Mouse (Mus musculus): ENCODE measurements around the gene Scpep1. TPM values are rescaled to one million over a fixed set of nuclear protein-coding genes. Genes with fewer than 3 reads are reported as not detected.
A peak's percentile ranks its signal among the peaks of the same experiment; 100 is the strongest.
"Not testable (repeated sequence)": the region's sequence is repeated elsewhere in the genome, so short reads cannot be mapped to it uniquely, and the experiment has no call there.

The Scpep1 gene
- polyA plus RNA-seq, 1 experiment from 2014 or later, result 63.5 TPM

GRCm38 (mm10) chr11:88898380-88898763 is 56.9 kb downstream of the Scpep1 start:
- DNase-seq (ENCODE audit: low spot score) (no peak), ATAC-seq (replicated peaks; ENCODE audit: low FRiP score) (no peak)
- 75% methylated on average over 4 of the region's 4 CpGs for WGBS
- Histone ChIP-seq H3K4me2 (ENCODE audit: low read depth, low read length, severe bottlenecking) (no peak overlapping the region), H3K4me3 (ENCODE audit: low read depth, low read length) (no peak overlapping the region), H3K27ac (ENCODE audit: low read depth, low read length) (no peak overlapping the region), H3K9ac (ENCODE audit: low read length) (no peak overlapping the region), H3K27me3 (ENCODE audit: control insufficient read depth, insufficient read depth, low read length) (no peaks in the 10 kb centered on the region), H3K9me3 (ENCODE audit: control insufficient read depth, low read length) (no peaks in the 10 kb centered on the region), H3K36me3 (ENCODE audit: control insufficient read depth, insufficient read depth, low read length) (no peaks in the 10 kb centered on the region), H3K4me1 (replicated peaks; ENCODE audit: control insufficient read depth, insufficient read depth, low read length) (no peaks in the 10 kb centered on the region)

- Histone ChIP-seq H3K4me2 (ENCODE audit: low read depth, low read length, severe bottlenecking) (no peak overlapping the region), H3K36me3 (ENCODE audit: control insufficient read depth, insufficient read depth, low read length) (no peaks in the 10 kb centered on the region), H3K9ac (ENCODE audit: low read length) (no peak overlapping the region), H3K27ac (ENCODE audit: low read depth, low read length) (no peak overlapping the region), H3K4me1 (replicated peaks; ENCODE audit: control insufficient read depth, insufficient read depth, low read length) (no peaks in the 10 kb centered on the region), H3K4me3 (ENCODE audit: low read depth, low read length) (no peak overlapping the region), H3K9me3 (ENCODE audit: control insufficient read depth, low read length) (no peaks in the 10 kb centered on the region), H3K27me3 (ENCODE audit: control insufficient read depth, insufficient read depth, low read length) (no peaks in the 10 kb centered on the region)
- WGBS, result 53% methylated on average over 15 of the region's 15 CpGs
- ATAC-seq (replicated peaks; ENCODE audit: low FRiP score) (no peak), DNase-seq (ENCODE audit: low spot score) (peak; percentile 57)
Observed at GRCm38 (mm10) chr11:88897624-88898379, 57.5 kb downstream of the Scpep1 start.

DNA sequence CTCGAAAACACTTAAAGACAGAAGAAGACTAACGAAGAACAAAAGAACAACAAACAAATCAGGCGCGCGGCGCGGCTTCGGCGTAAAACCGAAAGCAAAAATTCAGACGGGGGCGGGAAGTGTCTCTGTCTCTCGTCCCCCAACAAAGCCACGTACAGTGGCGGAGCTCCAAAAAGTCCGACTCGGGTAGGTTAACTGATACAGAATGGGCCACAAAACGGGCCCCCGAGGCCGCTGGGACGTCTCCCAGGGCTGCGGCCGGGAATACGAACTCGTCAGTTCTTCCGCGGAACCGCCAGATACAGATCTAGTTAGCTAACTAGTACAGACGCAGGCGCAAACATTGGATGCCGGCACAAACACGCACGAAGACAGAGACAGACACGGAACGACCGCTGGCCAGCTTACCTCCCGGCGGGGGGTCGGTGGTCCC is 59.4 kb downstream of the Scpep1 start:
- H3K9me3 ChIP-seq (ENCODE audit: control insufficient read depth, low read length); H3K27me3 ChIP-seq (ENCODE audit: control insufficient read depth, insufficient read depth, low read length); ATAC-seq (replicated peaks; ENCODE audit: low FRiP score); H3K36me3 ChIP-seq (ENCODE audit: control insufficient read depth, insufficient read depth, low read length); H3K27ac ChIP-seq (ENCODE audit: low read depth, low read length); H3K9ac ChIP-seq (ENCODE audit: low read length); H3K4me1 ChIP-seq (replicated peaks; ENCODE audit: control insufficient read depth, insufficient read depth, low read length); DNase-seq (ENCODE audit: low spot score): not testable (repeated sequence)
- Histone ChIP-seq H3K4me3 (ENCODE audit: low read depth, low read length) (peak overlapping the region; percentile 17; the same call in 1 of the 2 replicates), H3K4me2 (ENCODE audit: low read depth, low read length, severe bottlenecking) (peak overlapping the region; percentile 34; the same call in 1 of the 2 replicates)
- 39% methylated on average over 20 of the region's 39 CpGs for WGBS

GRCm38 (mm10) chr11:88895235-88895634 is 60.0 kb downstream of the Scpep1 start:
- H3K9me3 ChIP-seq (ENCODE audit: control insufficient read depth, low read length); H3K4me3 ChIP-seq (ENCODE audit: low read depth, low read length); H3K27ac ChIP-seq (ENCODE audit: low read depth, low read length); ATAC-seq (replicated peaks; ENCODE audit: low FRiP score); H3K27me3 ChIP-seq (ENCODE audit: control insufficient read depth, insufficient read depth, low read length); H3K36me3 ChIP-seq (ENCODE audit: control insufficient read depth, insufficient read depth, low read length); H3K4me2 ChIP-seq (ENCODE audit: low read depth, low read length, severe bottlenecking); H3K9ac ChIP-seq (ENCODE audit: low read length); H3K4me1 ChIP-seq (replicated peaks; ENCODE audit: control insufficient read depth, insufficient read depth, low read length); DNase-seq (ENCODE audit: low spot score): not testable (repeated sequence)
- WGBS, result 44% methylated on average over 14 of the region's 20 CpGs

- not testable (repeated sequence) for H3K27ac ChIP-seq (ENCODE audit: low read depth, low read length); H3K4me3 ChIP-seq (ENCODE audit: low read depth, low read length); DNase-seq (ENCODE audit: low spot score); H3K9ac ChIP-seq (ENCODE audit: low read length); ATAC-seq (replicated peaks; ENCODE audit: low FRiP score); H3K9me3 ChIP-seq (ENCODE audit: control insufficient read depth, low read length); H3K27me3 ChIP-seq (ENCODE audit: control insufficient read depth, insufficient read depth, low read length); H3K4me2 ChIP-seq (ENCODE audit: low read depth, low read length, severe bottlenecking); H3K4me1 ChIP-seq (replicated peaks; ENCODE audit: control insufficient read depth, insufficient read depth, low read length); H3K36me3 ChIP-seq (ENCODE audit: control insufficient read depth, insufficient read depth, low read length)
- WGBS, result 95% methylated on average over 11 of the region's 14 CpGs
Observed at GRCm38 (mm10) chr11:88894279-88894678, 61.0 kb downstream of the Scpep1 start.

DNA sequence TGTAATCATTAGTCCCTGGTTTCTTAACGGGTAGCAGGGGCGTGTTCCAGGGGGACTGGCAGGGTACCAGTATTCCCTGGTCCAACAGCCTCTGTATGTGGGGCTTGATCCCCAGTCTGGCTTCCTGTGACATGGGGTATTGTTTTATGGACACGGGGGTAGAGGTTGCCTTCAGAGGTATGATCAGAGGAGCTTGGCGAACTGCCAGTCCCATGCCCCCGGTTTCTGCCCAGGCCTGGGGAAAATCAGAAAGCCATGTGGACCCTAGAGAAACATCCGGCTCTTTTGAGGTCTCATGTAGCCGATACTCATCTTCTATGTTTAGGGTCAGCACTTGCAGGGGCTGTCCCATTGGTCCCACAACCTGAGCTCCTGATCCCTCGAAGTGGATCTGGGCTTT is 61.8 kb downstream of the Scpep1 start:
- not testable (repeated sequence) for H3K4me3 ChIP-seq (ENCODE audit: low read depth, low read length); H3K4me1 ChIP-seq (replicated peaks; ENCODE audit: control insufficient read depth, insufficient read depth, low read length); ATAC-seq (replicated peaks; ENCODE audit: low FRiP score); H3K36me3 ChIP-seq (ENCODE audit: control insufficient read depth, insufficient read depth, low read length); H3K4me2 ChIP-seq (ENCODE audit: low read depth, low read length, severe bottlenecking); H3K9me3 ChIP-seq (ENCODE audit: control insufficient read depth, low read length); H3K27me3 ChIP-seq (ENCODE audit: control insufficient read depth, insufficient read depth, low read length); H3K27ac ChIP-seq (ENCODE audit: low read depth, low read length); DNase-seq (ENCODE audit: low spot score); H3K9ac ChIP-seq (ENCODE audit: low read length)
- WGBS, result 100% methylated on average over 2 of the region's 8 CpGs

GRCm38 (mm10) chr11:88892789-88893188 is 62.5 kb downstream of the Scpep1 start:
- not testable (repeated sequence) for H3K4me3 ChIP-seq (ENCODE audit: low read depth, low read length); H3K9ac ChIP-seq (ENCODE audit: low read length); H3K4me2 ChIP-seq (ENCODE audit: low read depth, low read length, severe bottlenecking); H3K4me1 ChIP-seq (replicated peaks; ENCODE audit: control insufficient read depth, insufficient read depth, low read length); H3K27me3 ChIP-seq (ENCODE audit: control insufficient read depth, insufficient read depth, low read length); H3K36me3 ChIP-seq (ENCODE audit: control insufficient read depth, insufficient read depth, low read length); H3K9me3 ChIP-seq (ENCODE audit: control insufficient read depth, low read length); DNase-seq (ENCODE audit: low spot score); ATAC-seq (replicated peaks; ENCODE audit: low FRiP score); H3K27ac ChIP-seq (ENCODE audit: low read depth, low read length)
- 95% methylated on average over 22 of the region's 24 CpGs for WGBS

DNA sequence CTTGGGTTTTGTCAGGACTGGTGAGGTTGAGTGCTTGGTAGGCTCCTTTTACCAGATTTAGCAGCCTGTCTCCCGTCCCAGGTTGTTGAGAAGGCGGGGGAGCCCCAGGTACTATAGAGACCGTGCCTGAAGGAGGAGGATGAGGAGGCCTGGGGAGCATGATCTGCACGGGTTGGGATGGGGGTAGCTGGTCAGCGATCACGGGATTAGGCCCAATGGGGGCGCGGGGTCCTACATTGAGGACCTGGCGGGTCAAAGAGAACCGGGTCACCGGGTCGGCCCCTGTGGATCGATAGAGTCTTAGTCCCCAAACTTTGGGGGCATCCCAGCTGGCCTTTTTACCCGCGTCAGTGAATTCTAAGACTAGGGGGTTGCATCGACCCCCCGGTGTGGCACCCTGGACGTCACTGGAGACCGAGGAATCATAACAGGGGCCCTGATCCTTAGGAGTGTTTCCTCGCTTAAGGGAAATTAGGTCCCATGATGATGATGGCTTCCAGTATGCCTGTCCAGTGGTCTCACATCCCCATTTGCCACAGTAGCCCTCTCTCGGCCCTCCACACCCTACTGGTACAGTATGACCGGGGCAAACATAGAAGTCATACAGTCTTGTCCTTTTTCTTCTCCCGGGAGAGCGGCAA is 63.2 kb downstream of the Scpep1 start:
- DNase-seq (ENCODE audit: low spot score); H3K4me1 ChIP-seq (replicated peaks; ENCODE audit: control insufficient read depth, insufficient read depth, low read length); H3K9ac ChIP-seq (ENCODE audit: low read length); H3K9me3 ChIP-seq (ENCODE audit: control insufficient read depth, low read length); H3K27me3 ChIP-seq (ENCODE audit: control insufficient read depth, insufficient read depth, low read length); H3K36me3 ChIP-seq (ENCODE audit: control insufficient read depth, insufficient read depth, low read length); ATAC-seq (replicated peaks; ENCODE audit: low FRiP score); H3K27ac ChIP-seq (ENCODE audit: low read depth, low read length); H3K4me3 ChIP-seq (ENCODE audit: low read depth, low read length); H3K4me2 ChIP-seq (ENCODE audit: low read depth, low read length, severe bottlenecking): not testable (repeated sequence)
- 96% methylated on average over 18 of the region's 24 CpGs for WGBS

DNA sequence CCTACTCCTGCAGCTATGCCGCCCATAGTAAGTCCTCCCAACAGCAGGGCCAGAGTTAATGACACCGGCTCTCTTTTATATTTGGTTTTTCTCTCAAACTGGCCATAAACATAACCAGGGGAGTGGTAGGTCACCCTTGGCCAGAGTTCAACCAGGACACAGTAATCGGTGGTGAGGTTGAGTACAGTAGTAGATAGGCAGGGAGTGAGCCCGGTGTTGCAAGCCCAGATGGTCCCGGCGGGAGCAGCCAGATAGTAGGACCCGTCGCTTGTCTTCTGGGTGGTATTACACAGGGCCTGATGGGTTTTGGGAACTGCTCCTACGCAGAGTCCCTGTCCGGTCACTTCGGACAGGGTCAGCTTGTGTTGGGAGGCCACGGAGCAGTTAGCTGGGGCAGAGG is 63.8 kb downstream of the Scpep1 start:
- not testable (repeated sequence) for H3K4me1 ChIP-seq (replicated peaks; ENCODE audit: control insufficient read depth, insufficient read depth, low read length); H3K4me2 ChIP-seq (ENCODE audit: low read depth, low read length, severe bottlenecking); DNase-seq (ENCODE audit: low spot score); H3K9ac ChIP-seq (ENCODE audit: low read length); H3K27me3 ChIP-seq (ENCODE audit: control insufficient read depth, insufficient read depth, low read length); H3K4me3 ChIP-seq (ENCODE audit: low read depth, low read length); H3K27ac ChIP-seq (ENCODE audit: low read depth, low read length); H3K9me3 ChIP-seq (ENCODE audit: control insufficient read depth, low read length); H3K36me3 ChIP-seq (ENCODE audit: control insufficient read depth, insufficient read depth, low read length); ATAC-seq (replicated peaks; ENCODE audit: low FRiP score)
- 92% methylated on average over 4 of the region's 12 CpGs for WGBS

Data from forebrain, embryonic 11.5 days (tissue).